Mouse (Mus musculus) cerebellum, adult 2 months (tissue): ENCODE measurements around the gene Ptprq. TPM values are rescaled to one million over a fixed set of nuclear protein-coding genes. Genes with fewer than 3 reads are reported as not detected.

Experiments used
- DNase-seq, 2 experiments: peaks; one replicate each; pipeline ENCODE4 v3.0.0; 2021
- H3K27ac ChIP-seq: fragments of 200-500 bp; 2 replicates; pipeline ENCODE4 v1.5.1; 2012; ENCODE audit warnings: low read length, control low read depth, inconsistent platforms; ENCODE audit not compliant: insufficient read depth
- H3K27me3 ChIP-seq: fragments of 200-500 bp; 2 replicates; pipeline ENCODE4 v1.6.1; 2012; ENCODE audit warnings: inconsistent platforms, mild to moderate bottlenecking, low read length, moderate library complexity; ENCODE audit not compliant: control insufficient read depth, insufficient read depth
- H3K4me1 ChIP-seq: fragments of 200-500 bp; 2 replicates; pipeline ENCODE4 v1.6.1; 2011; ENCODE audit warnings: low read length; ENCODE audit not compliant: control insufficient read depth, insufficient read depth
- H3K4me3 ChIP-seq: fragments of 200-500 bp; replicated peaks from 2 replicates; pipeline ENCODE3; 2011; ENCODE audit warnings: mild to moderate bottlenecking, low read depth, low read length, control low read depth; ENCODE audit not compliant: insufficient read depth
- CTCF ChIP-seq: fragments of 200-500 bp; IDR thresholded peaks from 2 replicates; pipeline ENCODE4 v1.5.1; 2011; ENCODE audit warnings: low read depth, mild to moderate bottlenecking, control low read depth, low read length, moderate library complexity, borderline replicate concordance; ENCODE audit not compliant: insufficient read depth
- POLR2A ChIP-seq: fragments of 200-500 bp; IDR thresholded peaks from 2 replicates; pipeline ENCODE4 v1.6.1; 2011; ENCODE audit warnings: low read length, control low read depth, borderline replicate concordance; ENCODE audit not compliant: insufficient read depth
- WGBS: fragments of 180-500 bp; shearing (Covaris S2); methylation state at CpG from one replicate; pipeline ENCODE4 v1.1.7; 2018; 5-methylcytosine and 5-hydroxymethylcytosine counted together
- polyA plus RNA-seq: library from polyadenylated mRNA; depleted of rRNA; stranded (reverse); fragments of >200 nt; gene quantifications from 2 replicates; pipeline ENCODE4 v1.2.3, GENCODE M21; 2012; rRNA removed

Gene Ptprq
- polyA plus RNA-seq = 0.02 and 0.03 TPM in 2 replicates

DNA sequence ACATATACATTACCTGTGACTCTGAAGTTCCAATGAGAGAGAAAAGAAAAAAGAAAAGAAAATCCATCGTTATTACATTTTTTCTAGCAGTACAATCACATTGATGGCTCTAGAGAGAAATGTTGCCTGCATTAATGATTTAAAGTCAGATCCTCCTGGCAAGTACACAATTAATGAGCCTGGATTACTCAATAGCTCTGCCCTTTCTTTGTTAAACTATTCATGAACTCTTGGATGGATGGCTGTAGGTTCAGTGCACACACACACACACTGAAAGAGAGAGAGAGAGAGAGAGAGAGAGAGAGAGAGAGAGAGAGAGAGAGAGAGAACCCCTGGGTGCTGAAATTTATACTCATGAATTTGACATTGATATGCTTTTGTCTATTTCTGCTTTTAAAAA is at the start of gene Ptprq:
Gene Ptprq, minus strand, starts transcription at position 246 of the 400 bp plus-strand sequence.
- TF ChIP-seq CTCF (no peak), POLR2A (no peak)
- no peaks in the 10 kb centered on the region for H3K27me3 ChIP-seq
- H3K4me1 ChIP-seq = no peaks in the 10 kb centered on the region
- DNase-seq = no peak
- no peak within 1 kb of the TSS for H3K27ac ChIP-seq
- H3K4me3 ChIP-seq = no peak within 1 kb of the TSS
- 74% methylated on average over 1 of the region's 1 CpGs for WGBS

- WGBS = 14% methylated on average over 1 of the region's 1 CpGs
- no peak for DNase-seq
- TF ChIP-seq POLR2A (no peak), CTCF (no peak)
These were observed 39.8 kb upstream of the Ptprq start for GRCm38 (mm10) chr10:107759624-107760023.

DNA sequence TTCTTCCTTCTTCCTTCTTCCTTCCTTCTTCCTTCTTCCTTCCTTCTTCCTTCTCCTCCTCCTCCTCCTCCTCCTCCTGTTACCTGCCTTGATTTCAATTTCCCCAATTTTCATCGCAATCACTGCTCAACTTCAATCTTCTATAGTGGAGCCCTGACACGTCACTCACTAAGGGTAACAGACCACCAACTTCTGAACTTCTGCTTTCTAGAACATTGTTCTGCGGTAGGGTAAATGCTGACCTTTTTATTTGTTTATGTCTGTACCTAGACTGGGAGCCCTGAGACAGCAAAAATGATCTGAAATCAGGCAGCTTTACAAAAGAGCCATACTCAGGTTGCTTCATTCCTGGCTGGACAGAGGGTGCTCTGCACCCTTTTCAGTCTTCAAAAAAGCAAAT is 33.6 kb upstream of the Ptprq start:
- WGBS = 95% methylated on average over 3 of the region's 3 CpGs
- Histone ChIP-seq H3K27me3 (no peaks in the 10 kb centered on the region), H3K27ac (no peak overlapping the region), H3K4me3 (no peak overlapping the region), H3K4me1 (no peaks in the 10 kb centered on the region)
- no peak for DNase-seq
- TF ChIP-seq CTCF = no peak

More at GRCm38 (mm10) chr10:107759624-107760023, 39.8 kb upstream of the Ptprq start:
- no peaks in the 10 kb centered on the region for H3K4me1 ChIP-seq
- H3K4me3 ChIP-seq = no peak overlapping the region
- no peaks in the 10 kb centered on the region for H3K27me3 ChIP-seq
- no peak overlapping the region for H3K27ac ChIP-seq

DNA sequence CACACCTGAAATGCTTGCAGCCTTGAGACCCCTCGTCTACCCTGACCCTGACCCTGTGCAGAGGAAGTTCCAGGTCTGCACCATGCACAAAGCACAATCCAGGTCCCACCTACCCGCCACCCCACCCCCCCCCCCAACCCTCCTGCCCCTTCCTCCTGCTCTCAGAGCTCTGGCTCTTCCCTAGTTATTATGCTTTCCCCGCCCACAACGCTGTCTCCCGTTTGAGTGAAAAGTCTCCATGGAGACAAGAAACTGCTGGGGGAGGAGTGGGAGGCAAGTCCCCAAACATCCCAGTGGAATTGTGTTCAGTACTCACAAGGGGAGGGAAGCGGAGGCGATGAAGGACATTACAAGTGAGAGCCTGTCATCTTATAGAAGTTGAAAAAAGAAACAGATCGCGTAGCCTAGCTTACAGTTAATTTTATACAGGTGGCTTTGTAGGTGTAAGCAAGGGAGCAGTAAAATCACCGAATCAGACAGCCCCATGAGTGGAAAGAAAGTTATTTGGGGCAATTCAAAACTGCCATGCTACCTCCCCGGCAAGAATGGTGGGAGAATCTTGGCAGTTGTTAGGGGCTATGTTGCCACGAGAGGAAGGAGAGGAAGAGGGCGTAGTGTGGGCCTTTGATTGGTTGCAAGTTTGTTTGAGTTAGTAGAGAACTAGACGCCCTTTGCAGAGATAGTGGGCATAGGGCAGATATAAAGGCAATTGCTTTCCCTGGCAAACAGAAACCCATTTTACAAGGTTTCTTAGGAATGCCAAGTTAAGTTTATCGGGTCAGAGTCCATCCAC is 32.7 kb upstream of the Ptprq start:
- WGBS = 11% methylated on average over 15 of the region's 15 CpGs
- Histone ChIP-seq H3K4me3 (no peak overlapping the region), H3K27ac (no peak overlapping the region), H3K27me3 (no peaks in the 10 kb centered on the region), H3K4me1 (no peaks in the 10 kb centered on the region)
- no peak for TF ChIP-seq CTCF
- no peak for TF ChIP-seq POLR2A
- DNase-seq = no peak

GRCm38 (mm10) chr10:107751944-107752343 is 32.1 kb upstream of the Ptprq start:
- H3K27ac ChIP-seq = no peak overlapping the region
- no peak for DNase-seq
- WGBS = 23% methylated on average over 6 of the region's 6 CpGs
- TF ChIP-seq POLR2A (no peak), CTCF (no peak)
- no peak overlapping the region for H3K4me3 ChIP-seq
- H3K4me1 ChIP-seq = no peaks in the 10 kb centered on the region
- no peaks in the 10 kb centered on the region for H3K27me3 ChIP-seq

DNA sequence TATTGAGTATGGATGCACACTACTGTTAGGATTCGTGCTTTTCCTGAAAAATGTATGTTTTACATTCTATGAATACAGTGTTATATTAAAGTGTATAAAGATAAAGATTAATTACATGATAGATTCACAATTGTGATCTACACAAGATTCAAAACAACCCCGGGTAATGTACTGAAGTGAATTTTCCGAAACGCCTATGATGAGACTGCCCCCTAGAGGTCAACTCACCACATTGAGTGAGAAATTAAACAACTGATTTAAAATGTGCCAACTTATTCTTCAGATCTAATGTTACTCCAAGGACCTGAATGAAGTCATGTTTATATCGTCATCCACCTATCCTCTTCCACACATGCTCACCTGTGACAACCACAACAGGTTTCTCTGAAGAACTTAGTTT is 27.7 kb upstream of the Ptprq start:
- peak in 1 of 2 experiments; percentile 14 for DNase-seq
- Histone ChIP-seq H3K27ac (no peak overlapping the region), H3K27me3 (no peaks in the 10 kb centered on the region), H3K4me1 (no peaks in the 10 kb centered on the region), H3K4me3 (no peak overlapping the region)
- no peak for TF ChIP-seq CTCF
- TF ChIP-seq POLR2A = no peak
- 19% methylated on average over 5 of the region's 5 CpGs for WGBS

DNA sequence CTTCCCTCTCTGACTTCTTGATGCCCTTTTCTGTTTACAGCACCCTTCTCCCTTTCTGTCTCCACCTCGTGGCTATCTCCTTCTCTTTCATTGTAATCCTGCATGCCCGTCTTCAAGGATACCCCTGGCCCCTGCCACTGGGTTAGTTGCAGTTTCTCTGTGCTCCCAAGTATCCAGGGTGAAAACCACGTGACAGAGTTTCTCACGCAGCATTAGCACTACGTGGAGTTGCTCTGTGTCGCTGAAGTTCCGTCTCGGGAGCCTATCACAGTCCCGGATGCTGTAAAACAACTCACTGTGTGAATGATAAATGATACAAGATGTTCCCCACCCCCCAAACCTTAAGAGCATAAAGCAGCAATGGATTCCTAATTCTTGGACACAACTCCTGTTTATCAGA is 26.9 kb upstream of the Ptprq start:
- Histone ChIP-seq H3K27ac (no peak overlapping the region), H3K4me3 (no peak overlapping the region), H3K4me1 (no peaks in the 10 kb centered on the region), H3K27me3 (no peaks in the 10 kb centered on the region)
- TF ChIP-seq CTCF (no peak), POLR2A (no peak)
- DNase-seq = no peak
- 19% methylated on average over 9 of the region's 9 CpGs for WGBS

- Histone ChIP-seq H3K4me1 (no peaks in the 10 kb centered on the region), H3K27me3 (no peaks in the 10 kb centered on the region), H3K4me3 (no peak overlapping the region), H3K27ac (no peak overlapping the region)
- TF ChIP-seq CTCF (no peak), POLR2A (no peak)
- no peak for DNase-seq
- WGBS = 82% methylated on average over 5 of the region's 5 CpGs
These were observed 20.0 kb upstream of the Ptprq start for GRCm38 (mm10) chr10:107739815-107740214.

- Histone ChIP-seq H3K27me3 (no peaks in the 10 kb centered on the region), H3K4me3 (no peak overlapping the region), H3K4me1 (no peaks in the 10 kb centered on the region), H3K27ac (no peak overlapping the region)
- 92% methylated on average over 6 of the region's 6 CpGs for WGBS
- TF ChIP-seq CTCF (no peak), POLR2A (no peak)
- DNase-seq = no peak
These were observed 17.9 kb upstream of the Ptprq start for GRCm38 (mm10) chr10:107737743-107738142.
